In genomic region chr7:65644643-65645351, GRCm38 (mm10) we compare ENCODE assay signal across 8 mouse cellular contexts. TPM values are rescaled to one million over a fixed set of nuclear protein-coding genes. Genes with fewer than 3 reads are reported as not detected.
DNase-seq lines count a peak whose midpoint lies in the region; ATAC-seq and TF ChIP-seq lines count a peak whose summit lies in the region.

Gene Tarsl2 (plus strand): TSS chr7:65644898.

- peak within 1 kb of the TSS; percentile 86 for H3K4me2 ChIP-seq in embryonic facial prominence, embryonic 14.5 days (ENCODE audit: low read depth, low read length)
- H3K4me2 ChIP-seq in limb, embryonic 13.5 days (replicated peaks) = peak within 1 kb of the TSS; percentile 81
- H3K4me2 ChIP-seq in midbrain, embryonic 16.5 days (ENCODE audit: low read length) = peak within 1 kb of the TSS; percentile 72

- peaks cover 14% of the 10 kb centered on the region for H3K36me3 ChIP-seq in embryonic facial prominence, embryonic 14.5 days (ENCODE audit: control insufficient read depth, insufficient read depth, low read length)
- H3K36me3 ChIP-seq in heart, adult 2 months (ENCODE audit: control insufficient read depth, insufficient read depth, low read length) = no peaks in the 10 kb centered on the region; the same call in 1 of the 2 replicates
- H3K36me3 ChIP-seq in limb, embryonic 13.5 days = peaks cover 23% of the 10 kb centered on the region
- H3K36me3 ChIP-seq in midbrain, embryonic 16.5 days (ENCODE audit: control insufficient read depth, insufficient read depth, low read length) = peaks cover 14% of the 10 kb centered on the region; the same call in 1 of the 2 replicates

- peak within 1 kb of the TSS; percentile 74 for H3K9ac ChIP-seq in embryonic facial prominence, embryonic 14.5 days (ENCODE audit: low read depth, low read length)
- peak within 1 kb of the TSS; percentile 75 for H3K9ac ChIP-seq in heart, adult 2 months (ENCODE audit: low read depth, low read length)
- peak within 1 kb of the TSS; percentile 75 for H3K9ac ChIP-seq in limb, embryonic 13.5 days
- H3K9ac ChIP-seq in midbrain, embryonic 16.5 days (ENCODE audit: low read depth, low read length) = peak within 1 kb of the TSS; percentile 83

- intact Hi-C loops in heart, adult 2 months (cut with DNase I) = loop anchor here (5.0 to 10.0 kb wide), 2 partner anchors 48 to 330 kb away; partner anchors contain the start of gene Tm2d3

- H3K4me3 ChIP-seq in embryonic facial prominence, embryonic 14.5 days (ENCODE audit: low read depth, low read length) = peak within 1 kb of the TSS; percentile 76
- peak within 1 kb of the TSS; percentile 81 for H3K4me3 ChIP-seq in heart, adult 2 months
- H3K4me3 ChIP-seq in limb, embryonic 13.5 days = peak within 1 kb of the TSS; percentile 70
- peak within 1 kb of the TSS; percentile 69 for H3K4me3 ChIP-seq in midbrain, embryonic 16.5 days (ENCODE audit: low read depth, low read length)

- peak; percentile 95 for DNase-seq in 3134 (ENCODE audit: extremely low read depth, insufficient read length, low spot score)
- DNase-seq in adrenal gland, postnatal 4 days (ENCODE audit: low spot score in 2 of 2) = peak; percentile 86 to 98
- peak; percentile 96 for DNase-seq in embryonic facial prominence, embryonic 14.5 days (ENCODE audit: low spot score)
- DNase-seq in heart, adult 2 months = peak; percentile 93 to 94
- peak; percentile 95 to 97 for DNase-seq in kidney, adult 8-10 months
- DNase-seq in spleen, postnatal 10 days (ENCODE audit: low spot score in 2 of 2) = peak; percentile 97 to 100

- under 1% methylated on average over 38 of the region's 64 CpGs for WGBS in embryonic facial prominence, embryonic 14.5 days
- WGBS in heart, adult 2 months = under 1% methylated on average over 64 of the region's 64 CpGs
- under 1% methylated on average over 45 of the region's 64 CpGs for WGBS in limb, embryonic 13.5 days
- under 1% methylated on average over 62 of the region's 64 CpGs for WGBS in midbrain, embryonic 16.5 days

- TF ChIP-seq POLR2A in heart, adult 2 months (IDR thresholded peaks at IDR 0.05; ENCODE audit: insufficient read depth, low read depth, low read length) = peak; percentile 67; the same call in 1 of the 2 replicates

- TF ChIP-seq EP300 in heart, adult 2 months (IDR thresholded peaks at IDR 0.05; ENCODE audit: insufficient read depth, low read depth, low read length) = no peak

- peak within 1 kb of the TSS; percentile 71; the same call in 1 of the 2 replicates for H3K27ac ChIP-seq in embryonic facial prominence, embryonic 14.5 days (replicated peaks; ENCODE audit: low read depth, low read length)
- H3K27ac ChIP-seq in heart, adult 2 months = peak within 1 kb of the TSS; percentile 79
- H3K27ac ChIP-seq in limb, embryonic 13.5 days = peak within 1 kb of the TSS; percentile 28; the same call in 1 of the 2 replicates
- H3K27ac ChIP-seq in midbrain, embryonic 16.5 days (ENCODE audit: low read length) = peak within 1 kb of the TSS; percentile 86

- no peaks in the 10 kb centered on the region for H3K27me3 ChIP-seq in embryonic facial prominence, embryonic 14.5 days (replicated peaks; ENCODE audit: control insufficient read depth, insufficient read depth, low read length)
- H3K27me3 ChIP-seq in heart, adult 2 months (ENCODE audit: control insufficient read depth, insufficient read depth, low read length) = no peaks in the 10 kb centered on the region
- peaks cover 8% of the 10 kb centered on the region; the same call in 1 of the 2 replicates for H3K27me3 ChIP-seq in limb, embryonic 13.5 days
- no peaks in the 10 kb centered on the region; the same call in 1 of the 2 replicates for H3K27me3 ChIP-seq in midbrain, embryonic 16.5 days (ENCODE audit: control insufficient read depth, insufficient read depth, low read depth, low read length)

- ATAC-seq in embryonic facial prominence, embryonic 14.5 days (ENCODE audit: low read depth) = peak; percentile 95
- ATAC-seq in limb, embryonic 13.5 days (ENCODE audit: low FRiP score, low read depth) = peak; percentile 95
- peak; percentile 96 for ATAC-seq in midbrain, embryonic 16.5 days

- no peaks in the 10 kb centered on the region for H3K79me2 ChIP-seq in heart, adult 2 months (replicated peaks; ENCODE audit: control insufficient read depth, insufficient read depth, low read length)

- H3K4me1 ChIP-seq in embryonic facial prominence, embryonic 14.5 days (ENCODE audit: control insufficient read depth, insufficient read depth, low read length) = no peaks in the 10 kb centered on the region; the same call in 1 of the 2 replicates
- H3K4me1 ChIP-seq in heart, adult 2 months (ENCODE audit: control insufficient read depth, insufficient read depth, low read length) = peaks cover 2% of the 10 kb centered on the region; the same call in 1 of the 2 replicates
- 0 out of 2 replicates have a peak, but pooled peaks cover 10% of the 10 kb centered on the region for H3K4me1 ChIP-seq in limb, embryonic 13.5 days
- H3K4me1 ChIP-seq in midbrain, embryonic 16.5 days (ENCODE audit: control insufficient read depth, insufficient read depth, low read length) = peaks cover 3% of the 10 kb centered on the region; the same call in 1 of the 2 replicates

- TF ChIP-seq CTCF in heart, adult 2 months (IDR thresholded peaks at IDR 0.05) = peak; percentile 64

- peaks cover 13% of the 10 kb centered on the region; the same call in 1 of the 2 replicates for H3K9me3 ChIP-seq in embryonic facial prominence, embryonic 14.5 days (ENCODE audit: control insufficient read depth, low read length)
- H3K9me3 ChIP-seq in limb, embryonic 13.5 days = peaks cover 6% of the 10 kb centered on the region; the same call in 1 of the 2 replicates
- H3K9me3 ChIP-seq in midbrain, embryonic 16.5 days (replicated peaks; ENCODE audit: control insufficient read depth, low read length, poor library complexity, severe bottlenecking) = no peaks in the 10 kb centered on the region

RNA-seq across cellular contexts. Expression of gene Tarsl2, which starts in this region (rescaled TPM):
- 10 to 100 TPM; 27.1 to 29.2 TPM for total RNA-seq in adrenal gland, postnatal 4 days (2021)
- polyA plus RNA-seq in embryonic facial prominence, embryonic 14.5 days (2014; fragmentation: Nextera tagmentation; extraction: Ambion mirVana) = 14.5 and 15.4 TPM in 2 replicates
- total RNA-seq in heart, adult 2 months (2021) = 10 to 100 TPM; 29.8 to 33.4 TPM
- polyA plus RNA-seq in heart, adult 2 months (2012; rRNA removed) = 9.8 and 16.3 TPM in 2 replicates
- polyA plus RNA-seq in limb, embryonic 13.5 days (2015; fragmentation: Nextera tagmentation; extraction: Ambion mirVana) = 8.9 and 9.6 TPM in 2 replicates
- polyA plus RNA-seq in midbrain, embryonic 16.5 days (2015; fragmentation: Nextera tagmentation; extraction: Ambion mirVana) = 19.2 TPM in 2 replicates

Comparison
In these comparisons a context has a peak if more than half of its experiments do, and no peak if none do; other contexts are left out.
1. Peak in every context shown above with its lines: DNase-seq, ATAC-seq, H3K4me3 ChIP-seq and H3K27ac ChIP-seq.
2. H3K27ac ChIP-seq: peak in every context shown above with its lines; median percentile 86 in midbrain, embryonic 16.5 days; 79 in heart, adult 2 months; 71 in embryonic facial prominence, embryonic 14.5 days; 28 in limb, embryonic 13.5 days.